Mouse (Mus musculus) urinary bladder, postnatal 4 days (tissue): ENCODE measurements at regions not wholly inside any gene's neighbourhood (a gene's known extent, or its start where the extent isn't known, plus 50 kb on each side); places are given as distances from the start of the nearest gene placed in this dataset.

Experiments
- DNase-seq, 2 experiments: peaks; one replicate each; pipeline ENCODE4 v3.0.0; 2021 to 2022; ENCODE audit warnings: low spot score in 2 of 2

- no peak for DNase-seq
Measured at GRCm38 (mm10) chr15:63553597-63553996, 291.4 kb downstream of the Gsdmc2 start.

GRCm38 (mm10) chr15:63532337-63533055, 312.5 kb downstream of the Gsdmc2 start:
- no peak for DNase-seq

- no peak for DNase-seq
Measured at GRCm38 (mm10) chr15:63527318-63527717, 317.7 kb downstream of the Gsdmc2 start.

GRCm38 (mm10) chr15:63526820-63527219, 318.2 kb downstream of the Gsdmc2 start:
- no peak for DNase-seq

- DNase-seq: no peak
Measured at GRCm38 (mm10) chr15:63517301-63517700, 327.7 kb downstream of the Gsdmc2 start.

- DNase-seq: no peak
Measured at GRCm38 (mm10) chr15:63500453-63500852, 344.5 kb downstream of the Gsdmc2 start.

GRCm38 (mm10) chr15:63498483-63498882, 346.5 kb downstream of the Gsdmc2 start:
- DNase-seq: no peak

- DNase-seq: no peak
Measured at GRCm38 (mm10) chr15:63497207-63497606, 347.8 kb downstream of the Gsdmc2 start.

- no peak for DNase-seq
Measured at GRCm38 (mm10) chr15:63484910-63485309, 360.1 kb downstream of the Gsdmc2 start.

- DNase-seq: no peak
Measured at GRCm38 (mm10) chr15:63484217-63484887, 360.6 kb downstream of the Gsdmc2 start.

GRCm38 (mm10) chr15:63479270-63479805, 365.6 kb downstream of the Gsdmc2 start:
- DNase-seq: no peak

- DNase-seq: no peak
Measured at GRCm38 (mm10) chr15:63466916-63467315, 378.1 kb downstream of the Gsdmc2 start.

GRCm38 (mm10) chr15:63452529-63452928, 392.4 kb downstream of the Gsdmc2 start:
- DNase-seq: no peak

GRCm38 (mm10) chr15:63446288-63446687, 398.7 kb downstream of the Gsdmc2 start:
- DNase-seq: no peak

GRCm38 (mm10) chr15:63445016-63445415, 400.0 kb downstream of the Gsdmc2 start:
- DNase-seq: no peak

- no peak for DNase-seq
Measured at GRCm38 (mm10) chr15:63442146-63442780, 402.7 kb downstream of the Gsdmc2 start.

GRCm38 (mm10) chr15:63412649-63413048, 432.3 kb downstream of the Gsdmc2 start:
- no peak for DNase-seq

GRCm38 (mm10) chr15:63411771-63412118, 433.2 kb downstream of the Gsdmc2 start:
- DNase-seq: no peak

- no peak for DNase-seq
Measured at GRCm38 (mm10) chr15:63410994-63411770, 433.8 kb downstream of the Gsdmc2 start.

GRCm38 (mm10) chr15:63400445-63400844, 444.5 kb downstream of the Gsdmc2 start:
- no peak for DNase-seq

- DNase-seq: no peak
Measured at GRCm38 (mm10) chr15:63400011-63400410, 445.0 kb downstream of the Gsdmc2 start.

GRCm38 (mm10) chr15:63397485-63397884, 447.5 kb downstream of the Gsdmc2 start:
- DNase-seq: no peak
